11 mouse cellular contexts compared by ENCODE assay signal in the genomic region with DNA sequence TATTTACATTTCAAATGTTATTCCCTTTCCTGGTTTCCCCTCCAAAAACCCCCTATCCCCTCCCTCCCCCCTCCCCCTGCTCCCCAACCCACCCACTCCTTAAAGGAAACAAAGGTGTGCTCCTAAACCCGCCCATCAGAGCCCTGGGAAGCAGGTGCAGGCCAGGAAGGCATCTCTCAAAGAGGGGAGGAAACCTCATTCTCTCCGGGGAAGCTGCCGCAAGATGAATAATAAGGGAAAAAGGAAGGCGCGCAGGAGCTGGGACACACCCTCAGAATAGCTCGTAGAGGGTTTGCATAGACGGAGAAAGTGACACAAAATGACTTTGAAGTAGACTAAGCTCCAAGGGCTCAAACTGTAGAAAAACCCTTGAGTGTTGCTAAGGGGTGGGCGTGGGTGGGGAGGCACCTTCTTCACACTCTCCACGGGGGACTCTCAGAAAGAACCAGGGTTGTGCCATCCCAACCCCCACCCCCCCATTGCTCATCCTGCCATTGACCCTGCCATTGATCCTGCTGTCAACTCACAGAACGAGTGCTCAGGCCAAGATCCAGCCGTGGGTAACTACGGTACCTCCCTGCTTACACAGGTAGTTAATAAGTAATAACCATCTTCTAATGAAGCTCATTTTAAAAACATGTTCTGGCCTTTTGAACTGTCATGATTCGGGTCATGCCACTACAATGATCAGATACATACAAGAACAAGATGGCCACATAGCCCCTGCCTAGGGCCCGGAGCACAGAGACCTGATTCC. TPM values are rescaled to one million over a fixed set of nuclear protein-coding genes. Genes with fewer than 3 reads are reported as not detected.
A peak's percentile ranks its signal among the peaks of the same experiment; 100 is the strongest.
DNase-seq lines count a peak whose midpoint lies in the region; ATAC-seq and TF ChIP-seq lines count a peak whose summit lies in the region.
"Had no signal": no experiment of that assay in that cellular context is flagged by ENCODE, and none has a peak within 500 bp of the region (broad histone marks: within the 10 kb centered on the region; RNA-seq: fewer than 3 reads in every experiment).

No protein-coding gene starts in this region.

- no peak for ATAC-seq in forebrain, embryonic 12.5 days (ENCODE audit: low FRiP score)
- ATAC-seq in midbrain, embryonic 13.5 days = 0 out of 2 replicates have a peak, but pooled peaks have one; percentile 27

- no peaks in the 10 kb centered on the region for H3K9me3 ChIP-seq in forebrain, embryonic 12.5 days
- H3K9me3 ChIP-seq in forebrain, embryonic 10.5 days = no peaks in the 10 kb centered on the region
- no peaks in the 10 kb centered on the region for H3K9me3 ChIP-seq in ES-E14 (ENCODE audit: control insufficient read depth, insufficient read depth, low read depth, low read length)
- H3K9me3 ChIP-seq in midbrain, embryonic 13.5 days = no peaks in the 10 kb centered on the region

- H3K27ac ChIP-seq in forebrain, embryonic 12.5 days = no peak overlapping the region
- H3K27ac ChIP-seq in forebrain, embryonic 10.5 days = no peak overlapping the region
- no peak overlapping the region; the same call in 1 of the 2 replicates for H3K27ac ChIP-seq in ES-E14 (ENCODE audit: insufficient read depth, low read depth, low read length, poor library complexity, severe bottlenecking)
- no peak overlapping the region for H3K27ac ChIP-seq in midbrain, embryonic 13.5 days
- H3K27ac ChIP-seq: macrophage had no signal

- H3K4me3 ChIP-seq in forebrain, embryonic 12.5 days (replicated peaks) = no peak overlapping the region
- no peak overlapping the region for H3K4me3 ChIP-seq in forebrain, embryonic 10.5 days
- H3K4me3 ChIP-seq in ES-E14 (ENCODE audit: insufficient read depth in 1 of 2, low read depth in 1 of 2, low read length in 2 of 2, poor library complexity in 1 of 2, severe bottlenecking in 1 of 2) = peak overlapping the region in 1 of 2 experiments; percentile 19; a peak in 2 of 4 replicates
- no peak overlapping the region for H3K4me3 ChIP-seq in midbrain, embryonic 13.5 days (replicated peaks)

- in situ Hi-C loops in ES-E14 (cut with MboI; ENCODE audit: low sequenced_read_pairs in 2 of 2, unreplicated experiment in 2 of 2) = no loop called here

- no peak for DNase-seq in forebrain, embryonic 10.5 days (ENCODE audit: extremely low spot score, low spot score)
- DNase-seq in kidney, adult 9 months = peak; percentile 57
- DNase-seq in kidney, adult 18-20 months = no peak
- peak; percentile 61 for DNase-seq in ES-E14 (ENCODE audit: low read depth, low spot score)
- DNase-seq in right cerebral cortex, postnatal 25 days = no peak
- no peak for DNase-seq in frontal cortex, postnatal 25 days (ENCODE audit: low spot score in 2 of 2)
- DNase-seq: adrenal gland, postnatal 14 days; right cerebral cortex, adult 18-20 months had no signal

- H3K27me3 ChIP-seq in forebrain, embryonic 12.5 days = no peaks in the 10 kb centered on the region
- H3K27me3 ChIP-seq in forebrain, embryonic 10.5 days (ENCODE audit: poor library complexity, severe bottlenecking) = peaks cover 8% of the 10 kb centered on the region
- no peaks in the 10 kb centered on the region for H3K27me3 ChIP-seq in midbrain, embryonic 13.5 days

- 48% methylated on average over 14 of the region's 14 CpGs for WGBS in forebrain, embryonic 12.5 days
- WGBS in forebrain, embryonic 10.5 days = 46% methylated on average over 14 of the region's 14 CpGs
- 38% methylated on average over 14 of the region's 14 CpGs for WGBS in midbrain, embryonic 13.5 days

- H3K36me3 ChIP-seq in forebrain, embryonic 12.5 days (replicated peaks) = no peaks in the 10 kb centered on the region
- no peaks in the 10 kb centered on the region for H3K36me3 ChIP-seq in forebrain, embryonic 10.5 days (replicated peaks)
- peaks cover 4% of the 10 kb centered on the region for H3K36me3 ChIP-seq in ES-E14 (ENCODE audit: control insufficient read depth, insufficient read depth, low read length, poor library complexity, severe bottlenecking)
- no peaks in the 10 kb centered on the region for H3K36me3 ChIP-seq in midbrain, embryonic 13.5 days

- H3K4me2 ChIP-seq in forebrain, embryonic 12.5 days = peak overlapping the region; percentile 26
- H3K4me2 ChIP-seq in midbrain, embryonic 13.5 days (replicated peaks) = peak overlapping the region; percentile 28; the same call in 1 of the 2 replicates

- no peak overlapping the region for H3K9ac ChIP-seq in forebrain, embryonic 12.5 days
- no peak overlapping the region for H3K9ac ChIP-seq in ES-E14 (ENCODE audit: insufficient read depth, low read depth, low read length, poor library complexity, severe bottlenecking)
- H3K9ac ChIP-seq in midbrain, embryonic 13.5 days (replicated peaks) = no peak overlapping the region

- H3K4me1 ChIP-seq in forebrain, embryonic 12.5 days = peaks cover 4% of the 10 kb centered on the region; the same call in 1 of the 2 replicates
- peaks cover 14% of the 10 kb centered on the region for H3K4me1 ChIP-seq in forebrain, embryonic 10.5 days
- peaks cover 3 to 19% of the 10 kb centered on the region in 2 experiments; a peak in 2 of 4 replicates for H3K4me1 ChIP-seq in ES-E14 (ENCODE audit: control insufficient read depth in 2 of 2, insufficient read depth in 2 of 2, low read length in 2 of 2, poor library complexity in 1 of 2)
- H3K4me1 ChIP-seq in midbrain, embryonic 13.5 days (replicated peaks) = peaks cover 10% of the 10 kb centered on the region; the same call in 1 of the 2 replicates

TF ChIP-seq in ES-E14, 5 proteins besides CTCF, POLR2A, EP300 and RAD21:
- TF ChIP-seq CHD2 (IDR thresholded peaks at IDR 0.05; ENCODE audit: low read depth, low read length) (no peak), HCFC1 (IDR thresholded peaks at IDR 0.05; ENCODE audit: borderline replicate concordance, insufficient read depth, low read length) (no peak), MAFK (IDR thresholded peaks at IDR 0.05; ENCODE audit: insufficient read depth, low read depth, low read length) (no peak), ZNF384 (IDR thresholded peaks at IDR 0.05; ENCODE audit: low read depth, low read length) (no peak)

RNA-seq across cellular contexts. Expression of gene Ddx58, which starts 18.4 kb away (rescaled TPM):
- polyA plus RNA-seq in forebrain, embryonic 12.5 days (2016; fragmentation: Nextera tagmentation; extraction: Ambion mirVana) = 2.7 and 4.2 TPM in 2 replicates
- 2.5 and 3.0 TPM in 2 replicates for polyA plus RNA-seq in forebrain, embryonic 10.5 days (2016; fragmentation: Nextera tagmentation; extraction: Ambion mirVana)
- total RNA-seq in ES-E14 (2012; rRNA removed) = 14.5 and 19.0 TPM in 2 replicates
- polyA plus RNA-seq in midbrain, embryonic 13.5 days (2015; fragmentation: Nextera tagmentation; extraction: Ambion mirVana) = 3.0 and 3.1 TPM in 2 replicates

RNA-seq across cellular contexts. Expression of gene Smim27, which starts 48.2 kb away (rescaled TPM):
- polyA plus RNA-seq in forebrain, embryonic 12.5 days (2016; fragmentation: Nextera tagmentation; extraction: Ambion mirVana) = 32.7 and 35.3 TPM in 2 replicates
- polyA plus RNA-seq in forebrain, embryonic 10.5 days (2016; fragmentation: Nextera tagmentation; extraction: Ambion mirVana) = 26.4 and 26.7 TPM in 2 replicates
- total RNA-seq in ES-E14 (2012; rRNA removed) = 2.1 and 3.9 TPM in 2 replicates
- 20.9 and 23.0 TPM in 2 replicates for polyA plus RNA-seq in midbrain, embryonic 13.5 days (2015; fragmentation: Nextera tagmentation; extraction: Ambion mirVana)

RNA-seq across cellular contexts. Expression of gene Topors, which starts 48.5 kb away (rescaled TPM):
- 51.4 and 53.7 TPM in 2 replicates for polyA plus RNA-seq in forebrain, embryonic 12.5 days (2016; fragmentation: Nextera tagmentation; extraction: Ambion mirVana)
- polyA plus RNA-seq in forebrain, embryonic 10.5 days (2016; fragmentation: Nextera tagmentation; extraction: Ambion mirVana) = 46.0 and 49.0 TPM in 2 replicates
- 39.5 and 69.3 TPM in 2 replicates for total RNA-seq in ES-E14 (2012; rRNA removed)
- 35.0 and 36.7 TPM in 2 replicates for polyA plus RNA-seq in midbrain, embryonic 13.5 days (2015; fragmentation: Nextera tagmentation; extraction: Ambion mirVana)

RNA-seq across cellular contexts. Expression of gene Ndufb6, which starts 58.0 kb away (rescaled TPM):
- polyA plus RNA-seq in forebrain, embryonic 12.5 days (2016; fragmentation: Nextera tagmentation; extraction: Ambion mirVana) = 272 and 275 TPM in 2 replicates
- polyA plus RNA-seq in forebrain, embryonic 10.5 days (2016; fragmentation: Nextera tagmentation; extraction: Ambion mirVana) = 307 and 312 TPM in 2 replicates
- 260 and 270 TPM in 2 replicates for total RNA-seq in ES-E14 (2012; rRNA removed)
- 280 and 282 TPM in 2 replicates for polyA plus RNA-seq in midbrain, embryonic 13.5 days (2015; fragmentation: Nextera tagmentation; extraction: Ambion mirVana)

Comparison
In these comparisons a context has a peak if more than half of its experiments do, and no peak if none do; other contexts are left out.
1. DNase-seq: peak in kidney, adult 9 months (single experiment) and ES-E14 (single experiment); none in forebrain, embryonic 10.5 days (single experiment), kidney, adult 18-20 months (single experiment), right cerebral cortex, postnatal 25 days (single experiment) and frontal cortex, postnatal 25 days (0 of 2).